Mouse (Mus musculus) C2C12 (cell line): ENCODE measurements around the gene Gtpbp1.

ENCODE experiments used
- CTCF ChIP-seq: IDR thresholded peaks from one replicate; pipeline ENCODE4 v1.5.1; 2011; ENCODE audit not compliant: control insufficient read depth, insufficient read depth, insufficient read length
- MAX ChIP-seq: IDR thresholded peaks from one replicate; pipeline ENCODE4 v1.6.1; 2011; ENCODE audit warnings: mild to moderate bottlenecking, control low read depth
- MYOD1 ChIP-seq: IDR thresholded peaks from one replicate; pipeline ENCODE4 v1.6.1; 2011; ENCODE audit warnings: low read depth; ENCODE audit not compliant: control insufficient read depth, insufficient read length
- MYOG ChIP-seq: IDR thresholded peaks from one replicate; pipeline ENCODE4 v1.6.1; 2011; ENCODE audit not compliant: control insufficient read depth, insufficient read length; ENCODE audit errors: extremely low read depth
- USF1 ChIP-seq: IDR thresholded peaks from one replicate; pipeline ENCODE4 v1.6.1; 2011; ENCODE audit warnings: low read depth, mild to moderate bottlenecking, control low read depth, moderate library complexity

DNA sequence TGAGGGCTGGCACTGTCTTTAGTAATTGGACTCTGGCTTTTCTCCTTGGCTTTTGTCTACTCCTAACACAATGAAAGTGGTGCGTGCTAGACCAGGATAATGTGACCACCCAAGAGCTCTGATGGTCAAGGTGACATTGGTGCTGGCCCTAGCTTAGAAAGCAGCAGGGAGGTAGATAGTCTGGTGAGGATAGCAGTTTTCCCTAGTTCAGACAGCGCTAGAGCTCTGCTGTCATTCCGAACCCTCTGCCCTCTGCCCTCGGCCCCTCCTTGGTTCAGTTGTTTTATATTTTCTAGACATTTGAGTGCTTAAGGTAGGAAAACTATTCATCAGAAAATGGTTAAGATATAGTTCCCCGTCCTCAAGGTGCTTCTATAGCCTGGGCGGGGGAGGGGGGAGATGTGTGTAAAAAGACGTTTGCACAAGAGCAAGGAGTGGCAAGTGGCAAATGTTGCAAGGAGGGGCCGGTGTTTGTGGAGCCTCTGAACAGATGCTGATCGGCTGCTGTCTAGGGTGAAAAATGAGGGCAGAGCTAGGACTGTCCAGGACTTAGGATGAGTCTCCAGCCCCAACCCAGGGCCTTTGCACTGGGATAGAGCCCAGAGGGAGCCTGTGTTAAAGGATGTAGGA is 7.0 kb downstream of the Gtpbp1 start:
- TF ChIP-seq CTCF: no peak
- no peak for TF ChIP-seq MYOD1
- TF ChIP-seq MAX: no peak
- no peak for TF ChIP-seq USF1
- no peak for TF ChIP-seq MYOG
